ENCODE assay signal across 8 mouse cellular contexts in the genomic region with DNA sequence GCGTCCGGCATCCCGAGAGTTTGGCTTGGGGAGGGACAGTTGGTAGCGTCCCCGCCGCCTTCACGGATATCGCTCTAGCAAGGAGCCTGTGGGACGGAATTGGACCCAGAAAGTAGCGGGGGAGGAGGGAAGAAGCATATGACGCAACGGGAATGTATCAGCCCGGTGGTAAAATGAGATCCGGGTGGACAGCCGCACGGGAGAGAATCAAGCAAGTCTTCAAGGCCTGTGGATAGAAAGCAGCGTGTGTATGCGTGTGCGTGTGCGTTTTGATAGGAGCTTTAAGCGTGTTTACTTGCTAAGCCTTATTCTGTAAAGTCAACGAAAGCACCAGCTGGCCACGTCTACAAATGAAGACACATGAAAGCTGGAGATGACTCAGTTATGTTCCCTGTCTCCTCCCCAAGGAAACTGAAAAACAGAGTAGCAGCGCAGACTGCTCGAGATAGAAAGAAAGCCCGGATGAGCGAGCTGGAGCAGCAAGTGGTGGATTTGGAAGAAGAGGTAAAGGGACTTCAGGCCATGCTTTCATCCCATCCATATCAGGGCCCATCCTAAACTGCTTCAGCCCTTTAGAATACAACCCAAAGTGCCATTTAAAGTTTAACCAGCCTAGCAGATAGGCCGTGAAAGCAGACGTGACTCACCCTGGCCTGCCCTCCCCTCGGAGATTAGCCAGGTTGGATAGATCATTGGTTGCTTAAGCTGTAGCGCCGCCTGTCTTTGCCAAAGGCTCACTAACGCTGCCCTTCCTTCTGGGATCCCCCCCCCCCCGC. TPM values are rescaled to one million over a fixed set of nuclear protein-coding genes. Genes with fewer than 3 reads are reported as not detected.
A peak's percentile ranks its signal among the peaks of the same experiment; 100 is the strongest.
DNase-seq lines count a peak whose midpoint lies in the region; ATAC-seq and TF ChIP-seq lines count a peak whose summit lies in the region.

No protein-coding gene starts in this region.

- peak overlapping the region; percentile 93 for H3K4me3 ChIP-seq in bone marrow, adult 2 months (replicated peaks; ENCODE audit: control insufficient read depth, low read depth, low read length)
- H3K4me3 ChIP-seq in embryonic fibroblast, embryonic 13.5 days (ENCODE audit: insufficient read depth, low read length), result peak overlapping the region; percentile 82
- peak overlapping the region; percentile 100 for H3K4me3 ChIP-seq in heart, embryonic 10.5 days
- H3K4me3 ChIP-seq in kidney, embryonic 15.5 days (replicated peaks), result peak overlapping the region; percentile 70
- H3K4me3 ChIP-seq in limb, embryonic 15.5 days, result peak overlapping the region; percentile 100
- peak overlapping the region; percentile 95 for H3K4me3 ChIP-seq in midbrain, postnatal 0 days (ENCODE audit: low read depth, low read length)

- no peaks in the 10 kb centered on the region; the same call in 1 of the 2 replicates for H3K4me1 ChIP-seq in bone marrow, adult 2 months (ENCODE audit: control insufficient read depth, insufficient read depth, low read length)
- peaks cover 3% of the 10 kb centered on the region for H3K4me1 ChIP-seq in embryonic fibroblast, embryonic 13.5 days (ENCODE audit: control insufficient read depth, insufficient read depth, low read length)
- H3K4me1 ChIP-seq in heart, embryonic 10.5 days, result peaks cover 23% of the 10 kb centered on the region
- peaks cover 34% of the 10 kb centered on the region for H3K4me1 ChIP-seq in kidney, embryonic 15.5 days
- H3K4me1 ChIP-seq in limb, embryonic 15.5 days, result peaks cover 23% of the 10 kb centered on the region
- H3K4me1 ChIP-seq in midbrain, postnatal 0 days (ENCODE audit: insufficient read depth, low read length), result peaks cover 7% of the 10 kb centered on the region; the same call in 1 of the 2 replicates

- no peak for TF ChIP-seq POLR2A in bone marrow, adult 2 months (IDR thresholded peaks at IDR 0.05; ENCODE audit: borderline replicate concordance, control insufficient read depth, low read depth, low read length)
- TF ChIP-seq POLR2A in embryonic fibroblast, embryonic 13.5 days (IDR thresholded peaks at IDR 0.05; ENCODE audit: low read depth, low read length), result peak; percentile 71

- WGBS in bone marrow, adult 2 months, result under 1% methylated on average over 34 of the region's 34 CpGs
- under 1% methylated on average over 33 of the region's 34 CpGs for WGBS in heart, embryonic 10.5 days
- under 1% methylated on average over 34 of the region's 34 CpGs for WGBS in kidney, embryonic 15.5 days
- WGBS in limb, embryonic 15.5 days, result under 1% methylated on average over 34 of the region's 34 CpGs
- WGBS in midbrain, postnatal 0 days, result 0% methylated on average over 33 of the region's 34 CpGs

- H3K27me3 ChIP-seq in heart, embryonic 10.5 days (ENCODE audit: insufficient read depth, poor library complexity, severe bottlenecking), result no peaks in the 10 kb centered on the region
- no peaks in the 10 kb centered on the region for H3K27me3 ChIP-seq in kidney, embryonic 15.5 days
- no peaks in the 10 kb centered on the region for H3K27me3 ChIP-seq in limb, embryonic 15.5 days
- H3K27me3 ChIP-seq in midbrain, postnatal 0 days (ENCODE audit: insufficient read depth, low read length), result no peaks in the 10 kb centered on the region

- TF ChIP-seq CTCF in bone marrow, adult 2 months (IDR thresholded peaks at IDR 0.05; ENCODE audit: control insufficient read depth, insufficient read depth, low read length), result peak; percentile 72
- peak; percentile 30; the same call in 1 of the 2 replicates for TF ChIP-seq CTCF in embryonic fibroblast, embryonic 13.5 days (IDR thresholded peaks at IDR 0.05; ENCODE audit: borderline replicate concordance, insufficient read depth, low read length)
- peak; percentile 71 for TF ChIP-seq CTCF in midbrain, postnatal 0 days (IDR thresholded peaks at IDR 0.05)

- H3K9ac ChIP-seq in kidney, embryonic 15.5 days, result peak overlapping the region; percentile 94
- peak overlapping the region; percentile 96 for H3K9ac ChIP-seq in limb, embryonic 15.5 days
- H3K9ac ChIP-seq in midbrain, postnatal 0 days (replicated peaks; ENCODE audit: low read length, poor library complexity, severe bottlenecking), result peak overlapping the region; percentile 100

- peak overlapping the region; percentile 94 for H3K27ac ChIP-seq in bone marrow, adult 2 months (ENCODE audit: control insufficient read depth, insufficient read depth, low read depth, low read length, poor library complexity)
- peak overlapping the region; percentile 92 for H3K27ac ChIP-seq in embryonic fibroblast, embryonic 13.5 days (ENCODE audit: insufficient read depth, low read length)
- peak overlapping the region; percentile 100 for H3K27ac ChIP-seq in heart, embryonic 10.5 days
- H3K27ac ChIP-seq in kidney, embryonic 15.5 days, result peak overlapping the region; percentile 89
- peak overlapping the region; percentile 97 for H3K27ac ChIP-seq in limb, embryonic 15.5 days
- peak overlapping the region; percentile 95 for H3K27ac ChIP-seq in midbrain, postnatal 0 days (ENCODE audit: low read depth, low read length)

- ATAC-seq in kidney, embryonic 15.5 days (replicated peaks; ENCODE audit: low FRiP score), result peak; percentile 26
- 0 out of 2 replicates have a peak, but pooled peaks have one; percentile 19 for ATAC-seq in limb, embryonic 15.5 days (ENCODE audit: insufficient number of reproducible peaks, low FRiP score, low TSS enrichment, low read depth)
- peak; percentile 35 for ATAC-seq in midbrain, postnatal 0 days (ENCODE audit: low FRiP score)

- H3K9me3 ChIP-seq in heart, embryonic 10.5 days, result no peaks in the 10 kb centered on the region
- no peaks in the 10 kb centered on the region for H3K9me3 ChIP-seq in kidney, embryonic 15.5 days (replicated peaks)
- H3K9me3 ChIP-seq in limb, embryonic 15.5 days, result no peaks in the 10 kb centered on the region
- H3K9me3 ChIP-seq in midbrain, postnatal 0 days (ENCODE audit: low read length), result no peaks in the 10 kb centered on the region

- DNase-seq in A20 (ENCODE audit: low read depth, low spot score), result peak; percentile 85
- peak; percentile 93 for DNase-seq in heart, embryonic 10.5 days (ENCODE audit: low spot score)
- DNase-seq in midbrain, postnatal 0 days (ENCODE audit: low spot score), result peak; percentile 76
- peak; percentile 68 to 74 for DNase-seq in spleen, postnatal 36 days (ENCODE audit: low spot score in 2 of 2)

- H3K4me2 ChIP-seq in kidney, embryonic 15.5 days, result peak overlapping the region; percentile 72
- peak overlapping the region; percentile 59 for H3K4me2 ChIP-seq in limb, embryonic 15.5 days
- H3K4me2 ChIP-seq in midbrain, postnatal 0 days (ENCODE audit: low read depth, low read length, poor library complexity, severe bottlenecking), result peak overlapping the region; percentile 66

- peaks cover 43% of the 10 kb centered on the region for H3K36me3 ChIP-seq in heart, embryonic 10.5 days
- H3K36me3 ChIP-seq in kidney, embryonic 15.5 days, result peaks cover 46% of the 10 kb centered on the region
- peaks cover 42% of the 10 kb centered on the region for H3K36me3 ChIP-seq in limb, embryonic 15.5 days
- H3K36me3 ChIP-seq in midbrain, postnatal 0 days (ENCODE audit: insufficient read depth, low read length), result peaks cover 27% of the 10 kb centered on the region

RNA-seq across cellular contexts. Expression of a gene that starts 1.2 kb away (rescaled TPM):
- polyA plus RNA-seq in bone marrow, adult 2 months (2011; ENCODE audit: insufficient read depth, insufficient read length, low replicate concordance, missing spikeins), result 24.1 and 52.1 TPM in 2 replicates
- 108 and 121 TPM in 2 replicates for polyA plus RNA-seq in embryonic fibroblast, embryonic 13.5 days (2011; ENCODE audit: insufficient read length, low read depth, missing spikeins)
- 131 and 174 TPM in 2 replicates for polyA plus RNA-seq in heart, embryonic 10.5 days (2016; fragmentation: Nextera tagmentation; extraction: Ambion mirVana)
- polyA plus RNA-seq in kidney, embryonic 15.5 days (2015; fragmentation: Nextera tagmentation; extraction: Ambion mirVana), result 189 and 200 TPM in 2 replicates
- polyA plus RNA-seq in limb, embryonic 15.5 days (2015; fragmentation: Nextera tagmentation; extraction: Ambion mirVana), result 238 and 242 TPM in 2 replicates
- total RNA-seq in midbrain, postnatal 0 days (2014; rRNA removed), result 120 and 124 TPM in 2 replicates
- 89.5 and 97.4 TPM in 2 replicates for polyA plus RNA-seq in midbrain, postnatal 0 days (2015; fragmentation: Nextera tagmentation; extraction: Ambion mirVana)

RNA-seq across cellular contexts. Expression of a gene that starts 20.3 kb away (rescaled TPM):
- polyA plus RNA-seq in bone marrow, adult 2 months (2011; ENCODE audit: insufficient read depth, insufficient read length, low replicate concordance, missing spikeins), result 4.9 and 9.5 TPM in 2 replicates
- polyA plus RNA-seq in embryonic fibroblast, embryonic 13.5 days (2011; ENCODE audit: insufficient read length, low read depth, missing spikeins), result 6.5 and 10.4 TPM in 2 replicates
- 14.7 and 23.4 TPM in 2 replicates for polyA plus RNA-seq in heart, embryonic 10.5 days (2016; fragmentation: Nextera tagmentation; extraction: Ambion mirVana)
- polyA plus RNA-seq in kidney, embryonic 15.5 days (2015; fragmentation: Nextera tagmentation; extraction: Ambion mirVana), result 18.8 and 19.7 TPM in 2 replicates
- polyA plus RNA-seq in limb, embryonic 15.5 days (2015; fragmentation: Nextera tagmentation; extraction: Ambion mirVana), result 16.0 and 17.4 TPM in 2 replicates
- 8.2 and 13.0 TPM in 2 replicates for total RNA-seq in midbrain, postnatal 0 days (2014; rRNA removed)
- polyA plus RNA-seq in midbrain, postnatal 0 days (2015; fragmentation: Nextera tagmentation; extraction: Ambion mirVana), result 4.9 and 6.1 TPM in 2 replicates

RNA-seq across cellular contexts. Expression of a gene that starts 47.8 kb away (rescaled TPM):
- 2.1 TPM in 1 of 2 replicates, not detected in the other for polyA plus RNA-seq in bone marrow, adult 2 months (2011; ENCODE audit: insufficient read depth, insufficient read length, low replicate concordance, missing spikeins)
- polyA plus RNA-seq in embryonic fibroblast, embryonic 13.5 days (2011; ENCODE audit: insufficient read length, low read depth, missing spikeins), result not detected in 2 replicates
- polyA plus RNA-seq in heart, embryonic 10.5 days (2016; fragmentation: Nextera tagmentation; extraction: Ambion mirVana), result 0.38 and 0.97 TPM in 2 replicates
- polyA plus RNA-seq in kidney, embryonic 15.5 days (2015; fragmentation: Nextera tagmentation; extraction: Ambion mirVana), result not detected in 2 replicates
- not detected in 2 replicates for polyA plus RNA-seq in limb, embryonic 15.5 days (2015; fragmentation: Nextera tagmentation; extraction: Ambion mirVana)
- total RNA-seq in midbrain, postnatal 0 days (2014; rRNA removed), result not detected in 2 replicates
- polyA plus RNA-seq in midbrain, postnatal 0 days (2015; fragmentation: Nextera tagmentation; extraction: Ambion mirVana), result 0.11 TPM in 1 of 2 replicates, not detected in the other

Comparison
In these comparisons a context has a peak if more than half of its experiments do, and no peak if none do; other contexts are left out.
1. Peak in every context shown above with its lines: DNase-seq, ATAC-seq, H3K4me3 ChIP-seq and H3K27ac ChIP-seq.